Mouse (Mus musculus) MEL (cell line): ENCODE measurements around the gene Lins1. TPM values are rescaled to one million over a fixed set of nuclear protein-coding genes. Genes with fewer than 3 reads are reported as not detected.

ENCODE experiments used
- DNase-seq: peaks from one replicate; pipeline ENCODE4 v3.0.0; 2011; ENCODE audit warnings: low read depth, low spot score
- H3K27ac ChIP-seq: 2 replicates; pipeline ENCODE4 v1.5.1; 2012; ENCODE audit warnings: low read depth, mild to moderate bottlenecking, control low read depth, low read length, moderate library complexity; ENCODE audit not compliant: control insufficient read depth
- H3K27me3 ChIP-seq, 2 experiments: fragments of 150-350 bp in 1 of 2; sonication (generic) in 1 of 2; 2 replicates each; pipeline ENCODE4 v1.6.1; 2012; ENCODE audit warnings: low read length in 2 of 2, mild to moderate bottlenecking in 2 of 2, improper control_type of control experiment in 1 of 2, moderate library complexity in 1 of 2; ENCODE audit not compliant: insufficient read depth in 2 of 2, control insufficient read depth in 1 of 2
- H3K36me3 ChIP-seq, 2 experiments: 2 replicates each; pipeline ENCODE4 v1.6.1; 2012 to 2014; ENCODE audit warnings: low read length in 2 of 2, improper control_type of control experiment in 1 of 2, inconsistent platforms in 1 of 2, mild to moderate bottlenecking in 1 of 2; ENCODE audit not compliant: insufficient read depth in 2 of 2, control insufficient read depth in 1 of 2
- H3K4me1 ChIP-seq, 2 experiments: fragments of 150-350 bp in 1 of 2; sonication (generic) in 1 of 2; 2 replicates each; pipeline ENCODE4 v1.6.1; 2012; ENCODE audit warnings: low read length in 2 of 2, improper control_type of control experiment in 1 of 2, mild to moderate bottlenecking in 1 of 2; ENCODE audit not compliant: insufficient read depth in 2 of 2, control insufficient read depth in 1 of 2
- H3K4me3 ChIP-seq, 2 experiments: fragments of 150-350 bp in 1 of 2; sonication (generic) in 1 of 2; 2 replicates each; pipeline ENCODE4 v1.5.1; 2012; ENCODE audit warnings: low read depth in 2 of 2, low read length in 2 of 2, mild to moderate bottlenecking in 2 of 2, moderate library complexity in 2 of 2, control low read depth in 1 of 2, improper control_type of control experiment in 1 of 2; ENCODE audit not compliant: control insufficient read depth in 1 of 2, insufficient read depth in 1 of 2
- H3K79me2 ChIP-seq: 2 replicates; pipeline ENCODE4 v1.6.1; 2012; ENCODE audit warnings: mild to moderate bottlenecking, low read length, moderate library complexity; ENCODE audit not compliant: control insufficient read depth, poor library complexity, insufficient read depth
- H3K9ac ChIP-seq: 2 replicates; pipeline ENCODE4 v1.6.1; 2012; ENCODE audit warnings: low read depth, mild to moderate bottlenecking, control low read depth, low read length, moderate library complexity; ENCODE audit not compliant: control insufficient read depth, poor library complexity, severe bottlenecking
- H3K9me3 ChIP-seq: fragments of 150-350 bp; sonication (generic); replicated peaks from 2 replicates; pipeline ENCODE4 v1.6.1; 2012; ENCODE audit warnings: mild to moderate bottlenecking, low read length, improper control_type of control experiment, moderate library complexity; ENCODE audit not compliant: insufficient read depth
- CHD2 ChIP-seq: IDR thresholded peaks from 2 replicates; pipeline ENCODE4 v1.6.1; 2011; ENCODE audit warnings: low read length, improper control_type of control experiment
- GABPA ChIP-seq: IDR thresholded peaks from 2 replicates; pipeline ENCODE4 v1.6.1; 2012; ENCODE audit warnings: low read depth, mild to moderate bottlenecking, inconsistent platforms, low read length, improper control_type of control experiment, moderate library complexity
- GATA1 ChIP-seq: IDR thresholded peaks from 2 replicates; pipeline ENCODE4 v1.6.1; 2011; ENCODE audit warnings: low read depth, low read length, improper control_type of control experiment
- KAT2A ChIP-seq: conservative IDR thresholded peaks from 2 replicates; pipeline ENCODE4 v1.6.1; 2012; ENCODE audit warnings: low read depth, low read length, improper control_type of control experiment, inconsistent platforms
- MAX ChIP-seq: IDR thresholded peaks from 2 replicates; pipeline ENCODE4 v1.6.1; 2011; ENCODE audit warnings: low read length, improper control_type of control experiment
- NELFE ChIP-seq: IDR thresholded peaks from 2 replicates; pipeline ENCODE4 v1.6.1; 2011; ENCODE audit warnings: low read depth, low read length, improper control_type of control experiment
- NRF1 ChIP-seq: IDR thresholded peaks from 2 replicates; pipeline ENCODE4 v1.6.1; 2014; ENCODE audit warnings: low read depth, mild to moderate bottlenecking, inconsistent platforms, low read length, improper control_type of control experiment, moderate library complexity; ENCODE audit not compliant: poor library complexity, insufficient read depth, severe bottlenecking
- RCOR1 ChIP-seq: IDR thresholded peaks from 2 replicates; pipeline ENCODE4 v1.6.1; 2012; ENCODE audit warnings: low read depth, mild to moderate bottlenecking, inconsistent platforms, low read length, improper control_type of control experiment
- SIN3A ChIP-seq: IDR thresholded peaks from 2 replicates; pipeline ENCODE4 v1.6.1; 2012; ENCODE audit warnings: low read length, improper control_type of control experiment, inconsistent platforms
- USF2 ChIP-seq, 2 experiments: IDR thresholded peaks; 2 replicates each; pipeline ENCODE4 v1.6.1; 2011 to 2012; ENCODE audit warnings: improper control_type of control experiment in 2 of 2, low read length in 2 of 2, borderline replicate concordance in 1 of 2, inconsistent platforms in 1 of 2, low read depth in 1 of 2, mild to moderate bottlenecking in 1 of 2; ENCODE audit not compliant: insufficient read depth in 1 of 2
- polyA plus RNA-seq, 2 experiments: library from polyadenylated mRNA; stranded (reverse) in 1 of 2; unstranded in 1 of 2; fragments of >175 nt in 1 of 2; fragments of >200 nt in 1 of 2; gene quantifications; 2 replicates each; pipeline versions ENCODE4 v1.2.1 to v1.2.4; 2012; ENCODE audit warnings: low replicate concordance in 2 of 2, low read depth in 1 of 2; ENCODE audit not compliant: insufficient read length in 2 of 2, insufficient read depth in 1 of 2, missing spikeins in 1 of 2
- total RNA-seq: library from RNA; depleted of rRNA; stranded (reverse); fragments of 300-350 nt; gene quantifications from 2 replicates; pipeline ENCODE4 v1.2.3, GENCODE M21; 2012

The Lins1 gene
- total and polyA plus RNA-seq, 3 experiments: 9.1 to 14.5 TPM; not detected in 1

DNA sequence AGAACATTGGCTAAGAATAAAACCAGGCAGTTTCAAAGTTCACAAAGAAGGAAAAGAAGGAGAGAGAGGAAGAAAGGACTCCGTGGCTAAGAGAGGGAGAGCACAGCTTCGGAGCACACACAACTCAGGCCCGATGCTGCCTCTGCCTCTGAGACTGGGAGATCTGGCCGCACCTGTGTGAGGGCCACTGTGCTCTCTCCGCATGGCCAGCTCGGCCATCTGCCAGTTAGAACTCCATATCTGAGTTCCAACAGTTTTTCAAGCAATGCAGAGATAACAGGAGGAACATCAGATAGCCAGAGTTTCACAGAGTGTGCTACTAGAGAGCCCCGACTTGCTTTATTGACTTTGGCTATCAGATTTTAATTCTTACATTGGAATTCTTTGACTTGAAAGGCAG is 4.8 kb downstream of the Lins1 start:
- peaks cover 2 to 7% of the 10 kb centered on the region in 2 experiments; a peak in 3 of 4 replicates for H3K4me1 ChIP-seq
- no peak overlapping the region for H3K4me3 ChIP-seq
- no peak for DNase-seq
- TF ChIP-seq MAX (no peak), NELFE (no peak), RCOR1 (no peak), CHD2 (no peak), NRF1 (no peak)
- no peaks in the 10 kb centered on the region for H3K9me3 ChIP-seq
- no peaks in the 10 kb centered on the region for H3K27me3 ChIP-seq
- no peak overlapping the region for H3K27ac ChIP-seq
- H3K79me2 ChIP-seq: peaks cover 2% of the 10 kb centered on the region
- no peak overlapping the region for H3K9ac ChIP-seq
- H3K36me3 ChIP-seq: peaks cover 0 to 4% of the 10 kb centered on the region in 2 experiments; a peak in 3 of 4 replicates

DNA sequence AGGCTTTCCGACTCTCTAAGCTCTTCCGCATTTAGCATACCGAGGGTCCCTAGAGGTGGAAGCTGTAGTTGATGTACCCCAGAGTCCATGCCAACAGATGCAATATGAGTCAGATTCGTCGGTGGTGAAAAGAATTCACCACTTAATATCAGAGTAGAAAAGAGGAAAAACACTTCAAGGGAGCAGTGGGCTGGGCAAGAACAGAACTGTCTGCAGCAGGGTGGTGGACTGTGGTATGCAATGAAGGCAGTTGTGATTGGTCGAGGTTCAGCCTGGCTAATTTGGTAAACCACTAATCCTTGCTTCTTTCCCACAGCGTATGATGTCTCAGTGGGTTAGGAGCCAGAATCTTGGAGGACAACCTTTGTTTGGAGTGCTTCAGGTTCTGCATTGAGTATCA is 13.0 kb downstream of the Lins1 start:
- no peaks in the 10 kb centered on the region for H3K4me1 ChIP-seq

DNA sequence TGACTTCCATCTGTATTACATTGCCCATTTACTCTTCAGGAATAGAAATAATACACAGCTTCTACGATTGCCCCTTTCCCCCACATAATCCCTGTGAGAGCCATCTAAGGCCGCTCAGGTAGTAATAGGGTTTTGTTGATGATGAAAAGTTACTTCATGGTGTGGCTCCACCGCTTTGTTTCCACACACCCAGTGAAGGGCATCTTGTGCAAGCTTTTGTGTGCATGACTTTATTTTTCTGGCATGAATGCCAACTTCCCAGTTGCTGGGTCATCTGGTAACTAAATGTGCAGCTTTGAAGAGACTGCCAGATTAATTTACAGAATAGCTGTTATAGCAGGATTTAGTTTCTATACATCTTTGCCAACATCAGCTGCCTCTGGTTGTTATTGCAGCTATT is 14.9 kb downstream of the Lins1 start:
- no peak for TF ChIP-seq USF2 (IDR thresholded peaks at IDR 0.05; ENCODE audit: borderline replicate concordance in 1 of 2, insufficient read depth in 1 of 2, low read depth in 1 of 2, low read length in 2 of 2)
- TF ChIP-seq, all 39 proteins: peak for 0
- Histone ChIP-seq H3K79me2 (no peaks in the 10 kb centered on the region), H3K9me3 (no peaks in the 10 kb centered on the region), H3K27me3 (no peaks in the 10 kb centered on the region), H3K4me1 (no peaks in the 10 kb centered on the region), H3K36me3 (no peaks in the 10 kb centered on the region), H3K9ac (no peak overlapping the region), H3K27ac (no peak overlapping the region), H3K4me3 (no peak overlapping the region)
- DNase-seq: no peak

More for the DNA sequence above, 13.0 kb downstream of the Lins1 start:
- Histone ChIP-seq H3K9ac (no peak overlapping the region), H3K9me3 (no peaks in the 10 kb centered on the region), H3K36me3 (no peaks in the 10 kb centered on the region), H3K79me2 (no peaks in the 10 kb centered on the region), H3K27ac (no peak overlapping the region), H3K4me3 (no peak overlapping the region), H3K27me3 (no peaks in the 10 kb centered on the region)
- no peak for DNase-seq
- no peak for TF ChIP-seq SIN3A
- TF ChIP-seq KAT2A: no peak
- no peak for TF ChIP-seq GABPA
- TF ChIP-seq GATA1: no peak
